8 mouse cellular contexts compared by ENCODE assay signal in the genomic region with DNA sequence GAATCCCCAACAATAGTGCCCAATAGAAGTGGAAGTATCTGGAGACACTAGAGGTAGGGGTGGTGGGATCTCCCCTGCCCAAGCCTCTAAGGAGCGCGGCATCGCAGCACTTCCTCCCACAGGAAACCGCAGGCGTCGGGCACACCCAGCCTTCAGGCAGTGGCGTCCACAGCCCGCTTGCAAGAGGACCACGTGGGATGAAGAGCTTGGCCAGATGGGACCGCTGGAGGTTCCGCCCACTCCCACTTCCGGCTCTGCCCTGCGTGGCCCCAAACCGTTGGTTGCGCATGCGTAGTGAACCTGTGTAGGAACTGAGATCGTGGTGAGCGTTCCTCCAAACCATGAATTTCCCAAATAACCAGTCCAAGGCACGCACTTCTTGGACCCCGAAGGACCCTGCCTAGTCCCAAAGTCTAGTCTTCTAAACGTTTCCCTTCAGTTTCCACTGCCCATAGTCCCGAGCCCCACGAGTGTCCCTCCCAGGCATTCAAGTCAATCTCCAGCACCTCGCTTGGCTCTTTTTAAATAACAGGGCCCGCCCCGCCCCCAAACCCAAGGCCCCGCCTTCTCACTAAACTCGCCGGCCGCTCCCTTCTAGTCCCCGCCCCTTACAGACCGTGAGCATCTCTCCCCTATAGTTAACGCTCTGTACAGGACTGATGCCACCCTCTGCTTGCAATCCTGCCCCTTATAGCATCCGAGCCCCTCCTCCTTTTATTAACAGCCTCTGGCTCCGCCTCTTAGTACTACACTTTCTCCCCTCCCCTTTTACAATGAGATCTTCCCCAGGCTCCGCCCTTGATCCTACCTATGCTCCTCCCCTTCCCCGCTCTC. TPM values are rescaled to one million over a fixed set of nuclear protein-coding genes. Genes with fewer than 3 reads are reported as not detected.
DNase-seq lines count a peak whose midpoint lies in the region; ATAC-seq and TF ChIP-seq lines count a peak whose summit lies in the region.

No protein-coding gene starts in this region.

- ATAC-seq in Patski: peak; percentile 32
- ATAC-seq in hindbrain, embryonic 13.5 days (ENCODE audit: low FRiP score): peak; percentile 91

- CTCF ChIA-PET in Patski (lab: Charles Lee): interaction anchor here (1.5 kb wide), 1 partner anchor 10 kb away, joined by 5 read pairs; no protein-coding TSS in a partner anchor

- H3K4me2 ChIP-seq in hindbrain, embryonic 13.5 days: peak overlapping the region; percentile 61

- no peaks in the 10 kb centered on the region; the same call in 1 of the 2 replicates for H3K36me3 ChIP-seq in hindbrain, embryonic 13.5 days

- TF ChIP-seq CTCF in Patski (IDR thresholded peaks at IDR 0.05): no peak

- H3K4me3 ChIP-seq in hindbrain, embryonic 13.5 days: peak overlapping the region; percentile 44

- H3K9me3 ChIP-seq in hindbrain, embryonic 13.5 days: no peaks in the 10 kb centered on the region

- POLR2A ChIA-PET in Patski (lab: Charles Lee): no interaction called here

- in situ Hi-C loops in Patski (cut with MboI; ENCODE audit: low pct_unique_long_range_greater_than_20kb): no loop called here

- under 1% methylated on average over 37 of the region's 37 CpGs for WGBS in hindbrain, embryonic 13.5 days

- no peak for DNase-seq in Patski (ENCODE audit: low read depth, low spot score)
- peak; percentile 90 to 92 for DNase-seq in cerebellum, postnatal 14 days
- peak; percentile 86 to 91 for DNase-seq in frontal cortex, postnatal 14 days (ENCODE audit: low spot score in 2 of 2)
- DNase-seq in layer of hippocampus, postnatal 25 days (ENCODE audit: extremely low spot score in 1 of 2, low spot score in 1 of 2): peak; percentile 79 to 84
- DNase-seq in lung, postnatal 25 days (ENCODE audit: low spot score): peak; percentile 98
- peak; percentile 96 for DNase-seq in retina, embryonic 14.5 days (ENCODE audit: low spot score)
- DNase-seq in thymus, postnatal 4 days: peak; percentile 94

- H3K27ac ChIP-seq in hindbrain, embryonic 13.5 days: peak overlapping the region; percentile 86

- no peaks in the 10 kb centered on the region for H3K27me3 ChIP-seq in Patski
- H3K27me3 ChIP-seq in hindbrain, embryonic 13.5 days: peaks cover 33% of the 10 kb centered on the region

- H3K4me1 ChIP-seq in hindbrain, embryonic 13.5 days (replicated peaks): peaks cover 15% of the 10 kb centered on the region

- H3K9ac ChIP-seq in hindbrain, embryonic 13.5 days: peak overlapping the region; percentile 64

RNA-seq across cellular contexts. Expression of a gene that starts 0.7 kb away (rescaled TPM):
- polyA plus RNA-seq in Patski (2021): 0.64 TPM
- 4.9 and 7.6 TPM in 2 replicates for polyA plus RNA-seq in hindbrain, embryonic 13.5 days (2015; fragmentation: Nextera tagmentation; extraction: Ambion mirVana)
- 1 to 10 TPM; 3.1 to 3.2 TPM for total RNA-seq in layer of hippocampus, postnatal 25 days (2021)

RNA-seq across cellular contexts. Expression of a gene that starts 1.9 kb away (rescaled TPM):
- polyA plus RNA-seq in Patski (2021): 26.7 TPM
- 33.7 and 45.9 TPM in 2 replicates for polyA plus RNA-seq in hindbrain, embryonic 13.5 days (2015; fragmentation: Nextera tagmentation; extraction: Ambion mirVana)
- 1 to 10 TPM; 2.2 to 2.5 TPM for total RNA-seq in layer of hippocampus, postnatal 25 days (2021)

RNA-seq across cellular contexts. Expression of a gene that starts 26.4 kb away (rescaled TPM):
- polyA plus RNA-seq in Patski (2021): 34.7 TPM
- 6.2 and 6.6 TPM in 2 replicates for polyA plus RNA-seq in hindbrain, embryonic 13.5 days (2015; fragmentation: Nextera tagmentation; extraction: Ambion mirVana)
- total RNA-seq in layer of hippocampus, postnatal 25 days (2021): 10 to 100 TPM; 22.5 to 24.6 TPM

RNA-seq across cellular contexts. Expression of a gene that starts 26.6 kb away (rescaled TPM):
- polyA plus RNA-seq in Patski (2021): 0.63 TPM
- 0.17 and 0.36 TPM in 2 replicates for polyA plus RNA-seq in hindbrain, embryonic 13.5 days (2015; fragmentation: Nextera tagmentation; extraction: Ambion mirVana)
- total RNA-seq in layer of hippocampus, postnatal 25 days (2021): not detected

RNA-seq across cellular contexts. Expression of a gene that starts 45.0 kb away (rescaled TPM):
- polyA plus RNA-seq in Patski (2021): 1.9 TPM
- 1.5 and 1.6 TPM in 2 replicates for polyA plus RNA-seq in hindbrain, embryonic 13.5 days (2015; fragmentation: Nextera tagmentation; extraction: Ambion mirVana)
- 10 to 100 TPM; 11.2 to 12.7 TPM for total RNA-seq in layer of hippocampus, postnatal 25 days (2021)
